Mouse (Mus musculus) spleen, adult 2 months (tissue): Measurements from ENCODE around the gene Serpinb9d.

Source experiments
- CTCF ChIP-seq: fragments of 200-500 bp; IDR thresholded peaks from 2 replicates; pipeline ENCODE4 v1.5.1; 2011; ENCODE audit warnings: mild to moderate bottlenecking, inconsistent platforms; ENCODE audit not compliant: insufficient read depth, insufficient read length, insufficient replicate concordance; ENCODE audit errors: extremely low read depth
- POLR2A ChIP-seq: fragments of 200-500 bp; IDR thresholded peaks from 2 replicates; pipeline ENCODE4 v1.6.1; 2011; ENCODE audit warnings: low read depth, low read length, inconsistent platforms

DNA sequence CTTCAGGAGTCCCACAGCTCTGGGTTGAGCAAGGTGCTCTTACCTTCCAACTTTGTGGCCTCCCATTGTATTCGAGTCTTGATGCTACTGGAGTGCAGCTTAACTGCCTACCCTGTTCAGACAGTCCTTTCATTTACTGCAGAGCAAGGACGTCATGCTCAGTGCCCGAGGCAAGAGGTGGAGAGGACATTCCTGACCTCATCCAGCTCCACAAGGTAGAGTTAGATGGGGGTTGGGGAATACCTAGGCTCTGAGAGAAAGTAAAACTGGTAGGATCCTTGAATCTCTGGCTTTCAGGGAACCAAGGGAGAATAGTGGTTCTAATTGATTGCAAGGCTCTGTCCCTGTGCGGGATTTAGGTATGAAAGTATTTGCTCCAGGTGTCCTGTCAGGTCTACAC, 33.1 kb upstream of the Serpinb9d start, which contains the start of gene Serpinb9c:
- TF ChIP-seq CTCF (no peak), POLR2A (no peak)
